Mouse (Mus musculus): ENCODE results near the gene Spop.

GRCm38 (mm10) chr11:95378926-95379325 is 35.0 kb upstream of the Spop start:
- TF ChIP-seq TAL1 (IDR thresholded peaks at IDR 0.05; ENCODE audit: low read length) (no peak), GATA1 (IDR thresholded peaks at IDR 0.05; ENCODE audit: low read length) (no peak)

Measured in erythroblast, embryonic 14.5 days (primary cell).